Mouse (Mus musculus) hindbrain, postnatal 0 days (tissue): ENCODE measurements at regions not wholly inside any gene's neighbourhood (a gene's known extent, or its start where the extent isn't known, plus 50 kb on each side); places are given as distances from the start of the nearest gene placed in this dataset.
"Not testable (repeated sequence)": the region's sequence is repeated elsewhere in the genome, so short reads cannot be mapped to it uniquely, and the experiment has no call there.

Experiments used
- ATAC-seq: fragments of 200-750 bp; cut with Nextera tagmentation; 2 replicates; pipeline ENCODE4 v1.8.0; 2017; ENCODE audit warnings: mild to moderate bottlenecking, moderate TSS enrichment, moderate library complexity
- DNase-seq: peaks from one replicate; pipeline ENCODE4 v3.0.0-alpha.2; 2015; ENCODE audit warnings: low spot score
- H3K27ac ChIP-seq: fragments of 300-500 bp; sonication (generic); 2 replicates; pipeline ENCODE4 v1.5.1; 2014; ENCODE audit warnings: mild to moderate bottlenecking
- H3K27me3 ChIP-seq: fragments of 300-500 bp; sonication (generic); 2 replicates; pipeline ENCODE4 v1.6.1; 2014; ENCODE audit warnings: low read length, mixed read lengths; ENCODE audit not compliant: insufficient read depth
- H3K36me3 ChIP-seq: fragments of 300-500 bp; sonication (generic); 2 replicates; pipeline ENCODE4 v1.6.1; 2014; ENCODE audit warnings: low read length, mixed read lengths; ENCODE audit not compliant: insufficient read depth
- H3K4me1 ChIP-seq: fragments of 300-500 bp; sonication (generic); 2 replicates; pipeline ENCODE4 v1.6.1; 2014; ENCODE audit warnings: antibody characterized with exemption, low read length, mixed read lengths; ENCODE audit not compliant: insufficient read depth
- H3K4me2 ChIP-seq: fragments of 300-500 bp; sonication (generic); 2 replicates; pipeline ENCODE4 v1.6.1; 2014; ENCODE audit warnings: low read depth, mild to moderate bottlenecking, low read length, moderate library complexity, mixed read lengths
- H3K4me3 ChIP-seq: fragments of 300-500 bp; sonication (generic); 2 replicates; pipeline ENCODE4 v1.5.1; 2014; ENCODE audit warnings: low read length
- H3K9ac ChIP-seq: fragments of 300-500 bp; sonication (generic); replicated peaks from 2 replicates; pipeline ENCODE4 v1.6.1; 2014; ENCODE audit warnings: mild to moderate bottlenecking, low read length, moderate library complexity, mixed read lengths
- H3K9me3 ChIP-seq: fragments of 300-500 bp; sonication (generic); 2 replicates; pipeline ENCODE4 v1.6.1; 2016; ENCODE audit warnings: low read length, mixed read lengths
- CTCF ChIP-seq: IDR thresholded peaks from 2 replicates; pipeline ENCODE4 v1.5.1; 2016; ENCODE audit warnings: antibody characterized with exemption, control low read depth, low read depth
- WGBS: fragments of 180-500 bp; shearing (Covaris S2); extraction: QIAGEN DNeasy Blood & Tissue Kit; methylation state at CpG from one replicate; pipeline ENCODE4 v1.1.7; 2014; 5-methylcytosine and 5-hydroxymethylcytosine counted together

GRCm38 (mm10) chr11:12545771-12546170 is 81.0 kb upstream of the Cobl start:
- no peak for DNase-seq
- no peaks in the 10 kb centered on the region for H3K27me3 ChIP-seq
- H3K4me3 ChIP-seq: no peak overlapping the region
- no peaks in the 10 kb centered on the region for H3K36me3 ChIP-seq
- WGBS: 65% methylated on average over 1 of the region's 1 CpGs
- H3K9ac ChIP-seq: no peak overlapping the region
- no peak overlapping the region for H3K4me2 ChIP-seq
- H3K27ac ChIP-seq: no peak overlapping the region
- H3K4me1 ChIP-seq: no peaks in the 10 kb centered on the region
- no peaks in the 10 kb centered on the region for H3K9me3 ChIP-seq
- ATAC-seq: no peak
- TF ChIP-seq CTCF: no peak

DNA sequence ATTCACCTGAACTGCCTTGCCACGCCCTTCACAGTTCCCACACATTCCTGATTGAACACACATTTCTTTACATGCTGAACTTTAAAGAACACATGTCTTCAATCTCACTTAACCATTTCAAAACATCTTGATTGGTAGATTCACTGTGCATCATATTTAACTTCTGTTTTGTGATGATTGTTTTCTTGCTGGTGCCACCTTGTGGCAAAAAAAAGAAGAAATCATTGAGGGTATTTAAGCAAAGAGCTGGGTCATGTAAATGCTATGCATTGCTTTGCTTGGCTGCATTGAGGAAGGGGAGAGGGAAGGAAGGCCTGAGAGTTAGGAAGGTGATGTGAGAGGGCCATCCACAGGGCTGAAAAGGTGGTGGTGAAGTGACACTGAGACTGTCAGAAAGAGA is 78.3 kb upstream of the Cobl start:
- H3K4me3 ChIP-seq: no peak overlapping the region
- no peak for DNase-seq

DNA sequence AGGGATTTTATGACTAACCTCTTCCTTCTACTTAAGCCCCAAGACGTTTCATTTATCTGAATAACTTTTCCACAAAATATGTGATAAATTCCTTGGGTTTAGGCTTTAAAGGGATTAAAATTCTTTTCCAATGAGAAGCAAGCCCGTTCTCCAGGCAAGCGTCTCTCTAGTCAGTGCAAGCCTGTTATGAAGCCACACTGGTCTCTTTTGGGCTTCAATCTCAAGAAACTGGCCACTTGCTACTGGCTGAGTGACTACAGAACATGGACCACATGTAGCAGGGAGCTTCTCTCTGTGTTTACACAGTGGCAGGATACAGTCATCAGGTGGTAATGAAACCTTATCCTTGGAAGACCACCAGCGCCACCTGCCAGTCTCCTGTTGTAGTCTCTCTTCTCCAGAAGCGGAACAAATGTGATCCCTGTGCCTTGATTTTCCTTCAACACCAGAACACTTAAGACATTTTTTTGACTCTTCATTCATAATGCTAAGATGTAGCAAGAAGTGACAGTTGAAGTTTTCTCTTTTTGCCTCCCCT is 75.6 kb upstream of the Cobl start:
- no peak for ATAC-seq
- H3K4me1 ChIP-seq: no peaks in the 10 kb centered on the region
- H3K27me3 ChIP-seq: no peaks in the 10 kb centered on the region
- H3K4me2 ChIP-seq: no peak overlapping the region
- peak; percentile 73 for TF ChIP-seq CTCF
- H3K9ac ChIP-seq: no peak overlapping the region
- H3K4me3 ChIP-seq: no peak overlapping the region
- WGBS: 51% methylated on average over 5 of the region's 5 CpGs
- no peak overlapping the region for H3K27ac ChIP-seq
- H3K9me3 ChIP-seq: no peaks in the 10 kb centered on the region
- DNase-seq: peak; percentile 72
- H3K36me3 ChIP-seq: no peaks in the 10 kb centered on the region

More for the DNA sequence above, 78.3 kb upstream of the Cobl start:
- H3K27ac ChIP-seq: no peak overlapping the region
- H3K4me1 ChIP-seq: no peaks in the 10 kb centered on the region
- no peaks in the 10 kb centered on the region for H3K9me3 ChIP-seq
- H3K36me3 ChIP-seq: no peaks in the 10 kb centered on the region
- no peaks in the 10 kb centered on the region for H3K27me3 ChIP-seq
- WGBS: 90% methylated on average over 1 of the region's 1 CpGs
- no peak for ATAC-seq
- TF ChIP-seq CTCF: peak; percentile 61
- no peak overlapping the region for H3K9ac ChIP-seq
- H3K4me2 ChIP-seq: no peak overlapping the region

DNA sequence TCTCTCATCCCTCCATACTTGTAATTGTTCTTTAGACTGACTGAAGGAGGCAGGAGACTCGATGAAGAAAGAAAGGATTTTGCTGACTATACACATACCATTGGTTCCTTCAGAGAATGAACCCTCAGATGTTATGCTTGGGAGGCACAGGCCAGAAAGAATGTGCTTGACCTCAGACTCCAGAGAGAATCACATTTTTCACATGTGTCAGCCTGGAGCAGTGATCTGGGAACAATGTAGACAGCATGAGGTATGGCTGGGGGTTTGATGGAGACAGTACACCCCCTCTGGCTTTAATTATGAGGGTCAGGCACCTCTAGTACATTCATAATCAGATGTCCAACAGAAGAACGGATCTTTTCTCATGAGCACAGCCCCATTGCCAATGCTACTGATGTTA is 70.3 kb upstream of the Cobl start:
- TF ChIP-seq CTCF: no peak
- 20% methylated on average over 2 of the region's 2 CpGs for WGBS
- H3K9ac ChIP-seq: no peak overlapping the region
- H3K27ac ChIP-seq: no peak overlapping the region
- no peak overlapping the region for H3K4me3 ChIP-seq
- no peaks in the 10 kb centered on the region for H3K27me3 ChIP-seq
- H3K36me3 ChIP-seq: no peaks in the 10 kb centered on the region
- no peaks in the 10 kb centered on the region for H3K9me3 ChIP-seq
- H3K4me2 ChIP-seq: no peak overlapping the region
- H3K4me1 ChIP-seq: no peaks in the 10 kb centered on the region
- no peak for ATAC-seq
- no peak for DNase-seq

- Histone ChIP-seq H3K9ac (no peak overlapping the region), H3K4me3 (no peak overlapping the region), H3K36me3 (no peaks in the 10 kb centered on the region), H3K27me3 (no peaks in the 10 kb centered on the region), H3K4me1 (no peaks in the 10 kb centered on the region), H3K27ac (peak overlapping the region; percentile 26; the same call in 1 of the 2 replicates), H3K4me2 (no peak overlapping the region), H3K9me3 (no peaks in the 10 kb centered on the region)
- TF ChIP-seq CTCF: peak; percentile 90
- DNase-seq (peak; percentile 91), ATAC-seq (peak; percentile 100)
- 1% methylated on average over 3 of the region's 3 CpGs for WGBS
Observed at GRCm38 (mm10) chr11:12532288-12532687, 67.5 kb upstream of the Cobl start.

GRCm38 (mm10) chr11:12522063-12522462 is 57.3 kb upstream of the Cobl start:
- ATAC-seq, H3K4me1 ChIP-seq, H3K36me3 ChIP-seq, H3K9ac ChIP-seq, H3K4me3 ChIP-seq, H3K9me3 ChIP-seq, DNase-seq, H3K27me3 ChIP-seq, H3K27ac ChIP-seq, H3K4me2 ChIP-seq: not testable (repeated sequence)
- WGBS: 81% methylated on average over 2 of the region's 2 CpGs

DNA sequence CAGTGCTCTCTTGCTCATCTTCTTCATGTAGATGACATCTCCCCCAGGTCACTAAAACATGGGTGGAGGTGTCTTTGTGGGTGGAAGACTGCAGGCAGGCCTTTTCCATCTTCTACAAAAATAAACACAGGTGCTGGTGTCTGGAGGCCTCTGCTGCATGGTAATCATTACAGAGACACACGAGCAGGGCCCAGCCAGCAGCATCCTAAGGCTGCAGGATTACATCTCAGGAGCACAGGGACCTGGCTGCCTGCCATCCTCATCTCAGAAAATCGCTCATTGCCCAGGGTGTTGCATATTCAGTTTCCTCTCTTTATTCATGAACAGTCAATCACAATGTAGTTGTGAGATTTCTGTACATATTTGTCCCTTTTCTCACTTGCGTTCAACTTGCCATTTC is 56.5 kb upstream of the Cobl start:
- H3K9me3 ChIP-seq: no peaks in the 10 kb centered on the region
- no peak for TF ChIP-seq CTCF
- H3K36me3 ChIP-seq: no peaks in the 10 kb centered on the region
- H3K4me3 ChIP-seq: no peak overlapping the region
- no peaks in the 10 kb centered on the region for H3K27me3 ChIP-seq
- 34% methylated on average over 3 of the region's 3 CpGs for WGBS
- DNase-seq (peak; percentile 41), ATAC-seq (no peak)
- no peaks in the 10 kb centered on the region for H3K4me1 ChIP-seq
- no peak overlapping the region for H3K9ac ChIP-seq
- no peak overlapping the region for H3K4me2 ChIP-seq
- no peak overlapping the region for H3K27ac ChIP-seq
